Mouse (Mus musculus) kidney, embryonic 16.5 days (tissue): Measurements from ENCODE around the gene Spon1. TPM values are rescaled to one million over a fixed set of nuclear protein-coding genes. Genes with fewer than 3 reads are reported as not detected.

Source experiments
- ATAC-seq: fragments of 200-750 bp; cut with Nextera tagmentation; 2 replicates; pipeline ENCODE4 v1.8.0; 2017; ENCODE audit warnings: moderate TSS enrichment; ENCODE audit not compliant: low FRiP score, low TSS enrichment
- H3K27ac ChIP-seq: fragments of 300-500 bp; sonication (generic); 2 replicates; pipeline ENCODE4 v1.5.1; 2014; ENCODE audit warnings: low read length
- H3K27me3 ChIP-seq: fragments of 300-500 bp; sonication (generic); 2 replicates; pipeline ENCODE4 v1.6.1; 2014; ENCODE audit warnings: low read length, control low read depth, mixed read lengths; ENCODE audit not compliant: insufficient read depth
- H3K36me3 ChIP-seq: fragments of 300-500 bp; sonication (generic); 2 replicates; pipeline ENCODE4 v1.6.1; 2014; ENCODE audit warnings: low read length, control low read depth, mixed read lengths; ENCODE audit not compliant: insufficient read depth
- H3K4me1 ChIP-seq: fragments of 300-500 bp; sonication (generic); 2 replicates; pipeline ENCODE4 v1.6.1; 2014; ENCODE audit warnings: low read length, control low read depth, mixed read lengths; ENCODE audit not compliant: insufficient read depth
- H3K4me2 ChIP-seq: fragments of 300-500 bp; sonication (generic); replicated peaks from 2 replicates; pipeline ENCODE4 v1.6.1; 2014; ENCODE audit warnings: low read depth, low read length
- H3K4me3 ChIP-seq: fragments of 300-500 bp; sonication (generic); 2 replicates; pipeline ENCODE4 v1.5.1; 2014; ENCODE audit warnings: mild to moderate bottlenecking, low read length
- H3K9ac ChIP-seq: fragments of 300-500 bp; sonication (generic); replicated peaks from 2 replicates; pipeline ENCODE4 v1.6.1; 2014; ENCODE audit warnings: low read length
- H3K9me3 ChIP-seq: fragments of 300-500 bp; sonication (generic); 2 replicates; pipeline ENCODE4 v1.6.1; 2016; ENCODE audit warnings: low read length, control low read depth
- WGBS: fragments of 180-500 bp; shearing (Covaris S2); extraction: QIAGEN DNeasy Blood & Tissue Kit; methylation state at CpG from one replicate; pipeline ENCODE4 v1.1.7; 2014; 5-methylcytosine and 5-hydroxymethylcytosine counted together
- polyA plus RNA-seq: library from polyadenylated mRNA; unstranded; fragments of >200 nt; fragmentation: Nextera tagmentation; extraction: Ambion mirVana; gene quantifications from 2 replicates; pipeline ENCODE4 v1.2.1, GENCODE M21; 2015

Spon1 gene
- polyA plus RNA-seq, 1 experiment from 2014 or later = 13.7 TPM

GRCm38 (mm10) chr7:113811376-113812158 lies 45.8 kb downstream of the Spon1 start:
- no peaks in the 10 kb centered on the region for H3K27me3 ChIP-seq
- H3K4me1 ChIP-seq = no peaks in the 10 kb centered on the region
- no peak overlapping the region for H3K4me3 ChIP-seq
- 83% methylated on average over 10 of the region's 10 CpGs for WGBS
- no peak for ATAC-seq
- no peak overlapping the region for H3K4me2 ChIP-seq
- no peak overlapping the region for H3K9ac ChIP-seq
- no peak overlapping the region for H3K27ac ChIP-seq
- no peaks in the 10 kb centered on the region for H3K36me3 ChIP-seq
- H3K9me3 ChIP-seq = no peaks in the 10 kb centered on the region

GRCm38 (mm10) chr7:113814101-113814779 lies 48.4 kb downstream of the Spon1 start:
- H3K9me3 ChIP-seq = no peaks in the 10 kb centered on the region
- no peak for ATAC-seq
- H3K4me1 ChIP-seq = no peaks in the 10 kb centered on the region
- 94% methylated on average over 10 of the region's 10 CpGs for whole genome bisulfite sequencing
- no peaks in the 10 kb centered on the region for H3K36me3 ChIP-seq
- no peak overlapping the region for H3K9ac ChIP-seq
- H3K27me3 ChIP-seq = no peaks in the 10 kb centered on the region
- no peak overlapping the region for H3K4me2 ChIP-seq
- H3K27ac ChIP-seq = no peak overlapping the region
- H3K4me3 ChIP-seq = no peak overlapping the region

DNA sequence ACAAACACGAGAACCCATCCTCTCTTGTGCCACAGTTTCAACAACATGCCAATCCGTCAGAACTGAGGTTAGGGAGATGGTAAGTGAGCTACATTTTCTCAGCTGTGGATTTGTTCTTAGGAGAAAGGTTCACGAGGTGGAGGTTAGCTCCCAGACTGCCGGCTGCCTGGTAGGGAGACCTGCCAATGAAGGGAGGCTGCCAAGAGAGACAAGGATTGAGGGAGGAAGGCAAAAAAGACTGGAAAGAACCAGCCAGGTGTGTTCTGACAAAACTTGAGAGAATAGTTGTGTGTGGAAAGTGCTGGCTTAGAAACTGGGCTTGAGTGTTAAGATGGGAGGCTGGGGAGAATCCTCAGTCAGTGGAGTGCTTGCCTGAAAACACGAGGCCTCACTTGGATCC lies 49.9 kb downstream of the Spon1 start:
- Histone ChIP-seq H3K27ac (no peak overlapping the region), H3K36me3 (no peaks in the 10 kb centered on the region), H3K4me1 (no peaks in the 10 kb centered on the region), H3K9ac (no peak overlapping the region), H3K4me3 (no peak overlapping the region), H3K4me2 (no peak overlapping the region), H3K27me3 (no peaks in the 10 kb centered on the region), H3K9me3 (no peaks in the 10 kb centered on the region)
- WGBS = 68% methylated on average over 5 of the region's 5 CpGs
- no peak for ATAC-seq

DNA sequence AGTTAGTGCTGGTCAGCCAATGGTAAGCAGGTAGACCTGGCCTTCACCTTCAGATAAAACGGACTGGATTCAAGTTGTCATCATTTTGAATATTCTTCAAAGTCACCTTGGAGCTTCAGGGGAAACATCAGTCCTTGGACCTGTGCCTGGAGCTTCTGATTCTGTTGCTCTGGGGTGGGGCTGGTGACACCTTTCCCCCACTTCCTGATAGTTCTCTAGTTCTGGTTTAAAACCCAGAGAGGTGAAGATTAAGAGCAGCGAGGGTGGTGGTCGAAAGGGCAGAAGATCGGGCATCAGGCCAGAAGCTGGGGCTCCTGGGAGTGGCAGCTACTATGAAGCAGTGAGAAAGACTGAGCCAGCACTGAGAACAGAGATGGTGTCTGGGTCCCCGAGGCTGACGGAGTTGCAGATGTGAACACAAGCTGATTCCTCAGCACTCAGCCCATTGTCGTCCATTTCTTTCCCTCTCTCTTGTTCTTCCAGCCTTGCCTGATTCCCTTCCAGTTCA lies 51.1 kb downstream of the Spon1 start:
- Histone ChIP-seq H3K4me2 (no peak overlapping the region), H3K27me3 (no peaks in the 10 kb centered on the region), H3K9ac (no peak overlapping the region), H3K9me3 (no peaks in the 10 kb centered on the region), H3K27ac (no peak overlapping the region), H3K4me3 (no peak overlapping the region), H3K4me1 (no peaks in the 10 kb centered on the region), H3K36me3 (no peaks in the 10 kb centered on the region)
- no peak for ATAC-seq
- WGBS = 76% methylated on average over 7 of the region's 7 CpGs

DNA sequence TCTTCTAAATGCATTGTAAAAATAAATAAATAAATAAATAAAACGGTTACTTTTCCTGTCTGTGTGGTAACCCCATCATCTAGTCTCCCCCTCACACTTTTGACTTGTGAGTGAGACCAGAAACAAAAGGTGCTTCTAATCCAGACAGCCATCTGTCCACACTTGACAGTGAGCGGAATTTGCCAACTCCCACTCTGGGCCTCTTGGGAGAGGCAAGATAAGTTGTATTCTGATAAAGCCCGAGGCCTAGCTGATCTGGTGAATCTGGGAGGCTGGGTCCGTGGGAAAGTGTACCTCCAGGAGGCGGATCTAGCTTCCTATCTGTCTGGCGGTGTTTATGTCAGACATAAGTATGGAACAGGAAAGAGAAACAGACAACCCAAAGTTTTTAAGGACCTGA lies 52.3 kb downstream of the Spon1 start:
- H3K9ac ChIP-seq = no peak overlapping the region
- H3K4me2 ChIP-seq = no peak overlapping the region
- no peaks in the 10 kb centered on the region for H3K4me1 ChIP-seq
- ATAC-seq = no peak
- no peak overlapping the region for H3K4me3 ChIP-seq
- no peaks in the 10 kb centered on the region for H3K27me3 ChIP-seq
- no peaks in the 10 kb centered on the region for H3K9me3 ChIP-seq
- H3K27ac ChIP-seq = no peak overlapping the region
- no peaks in the 10 kb centered on the region for H3K36me3 ChIP-seq
- WGBS = 47% methylated on average over 6 of the region's 6 CpGs

GRCm38 (mm10) chr7:113820213-113820612 lies 54.4 kb downstream of the Spon1 start:
- ATAC-seq = no peak; the same call in 1 of the 2 replicates
- Histone ChIP-seq H3K27me3 (no peaks in the 10 kb centered on the region), H3K4me2 (no peak overlapping the region), H3K27ac (no peak overlapping the region), H3K9ac (no peak overlapping the region), H3K4me1 (no peaks in the 10 kb centered on the region), H3K9me3 (no peaks in the 10 kb centered on the region), H3K36me3 (no peaks in the 10 kb centered on the region), H3K4me3 (no peak overlapping the region)
- WGBS = 67% methylated on average over 2 of the region's 2 CpGs

DNA sequence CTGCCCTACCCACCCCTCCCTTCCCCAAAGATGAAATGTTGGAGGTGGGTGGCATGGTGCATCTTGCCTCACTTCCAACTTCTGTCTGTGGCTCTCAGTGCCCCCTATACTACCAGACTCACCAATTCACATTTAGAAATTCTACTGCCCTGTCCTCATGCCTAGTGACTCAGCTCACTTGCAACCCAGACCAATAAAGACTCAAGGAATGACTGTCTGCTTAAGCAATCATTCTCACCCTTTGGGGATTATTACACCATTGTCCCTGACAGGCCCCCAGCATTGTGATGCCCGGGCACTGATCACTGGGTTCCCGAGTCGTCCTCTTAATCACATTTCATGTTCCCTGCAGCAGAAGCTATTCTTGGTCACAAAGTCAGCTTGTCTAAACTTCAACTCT lies 57.2 kb downstream of the Spon1 start:
- no peak overlapping the region for H3K9ac ChIP-seq
- H3K27ac ChIP-seq = no peak overlapping the region
- H3K4me2 ChIP-seq = no peak overlapping the region
- H3K4me3 ChIP-seq = no peak overlapping the region
- 53% methylated on average over 3 of the region's 3 CpGs for WGBS
- H3K36me3 ChIP-seq = no peaks in the 10 kb centered on the region
- H3K27me3 ChIP-seq = no peaks in the 10 kb centered on the region
- ATAC-seq = no peak
- no peaks in the 10 kb centered on the region for H3K9me3 ChIP-seq
- no peaks in the 10 kb centered on the region for H3K4me1 ChIP-seq

GRCm38 (mm10) chr7:113824651-113825050 lies 58.9 kb downstream of the Spon1 start:
- no peak for ATAC-seq

DNA sequence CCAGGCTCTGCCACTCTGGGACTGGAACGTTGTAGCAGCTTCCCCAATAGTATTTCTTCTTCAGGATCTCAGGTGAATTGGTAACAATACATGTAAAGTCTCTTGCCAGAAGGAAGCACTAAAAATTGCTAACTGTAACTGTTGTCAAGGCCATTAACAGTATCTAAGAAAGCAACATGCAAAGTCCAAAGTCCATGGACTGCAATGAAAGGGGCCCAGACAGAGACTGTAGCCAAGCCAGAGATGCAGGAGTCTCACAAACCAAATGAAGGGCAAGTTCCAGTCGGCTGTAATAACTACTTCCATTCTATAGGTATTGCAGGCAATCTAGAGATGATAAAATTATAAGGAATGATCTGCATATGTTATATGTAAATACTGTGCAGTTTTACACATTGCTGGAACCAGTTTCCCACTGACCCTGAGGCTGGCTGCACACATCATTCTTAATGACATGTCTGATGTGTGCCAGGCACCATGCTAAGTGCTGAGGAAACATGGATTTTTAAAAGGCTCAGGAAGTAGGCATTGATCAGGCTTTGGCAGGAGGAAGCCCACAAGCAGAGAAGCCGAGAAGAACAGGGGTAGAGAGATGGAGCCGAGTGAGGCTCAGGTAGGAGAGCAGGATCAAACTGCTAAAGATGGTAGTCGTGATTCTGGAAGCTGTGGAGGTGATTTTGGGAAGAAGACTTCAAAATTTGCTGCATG lies 59.9 kb downstream of the Spon1 start:
- no peaks in the 10 kb centered on the region for H3K36me3 ChIP-seq
- no peaks in the 10 kb centered on the region for H3K4me1 ChIP-seq
- 70% methylated on average over 5 of the region's 5 CpGs for WGBS
- no peak overlapping the region for H3K27ac ChIP-seq
- no peak for ATAC-seq
- no peak overlapping the region for H3K4me2 ChIP-seq
- H3K9me3 ChIP-seq = no peaks in the 10 kb centered on the region
- no peaks in the 10 kb centered on the region for H3K27me3 ChIP-seq
- no peak overlapping the region for H3K4me3 ChIP-seq
- no peak overlapping the region for H3K9ac ChIP-seq

More at GRCm38 (mm10) chr7:113824651-113825050, 58.9 kb downstream of the Spon1 start:
- no peak overlapping the region for H3K27ac ChIP-seq
- H3K4me1 ChIP-seq = no peaks in the 10 kb centered on the region
- no peak overlapping the region for H3K4me3 ChIP-seq
- H3K9ac ChIP-seq = no peak overlapping the region
- no peak overlapping the region for H3K4me2 ChIP-seq
- H3K9me3 ChIP-seq = no peaks in the 10 kb centered on the region
- H3K27me3 ChIP-seq = no peaks in the 10 kb centered on the region
- 90% methylated on average over 6 of the region's 6 CpGs for WGBS
- H3K36me3 ChIP-seq = no peaks in the 10 kb centered on the region
